Mouse (Mus musculus): ENCODE data around the gene Drd4.

- TF ChIP-seq HCFC1 (IDR thresholded peaks at IDR 0.05; ENCODE audit: low read depth, low read length) (no peak), CTCF (conservative IDR thresholded peaks at IDR 0.05 in 1 of 2, IDR thresholded peaks at IDR 0.05 in 1 of 2; ENCODE audit: low read depth in 2 of 2, low read length in 2 of 2) (no peak), CHD1 (IDR thresholded peaks at IDR 0.05; ENCODE audit: low read depth, low read length) (no peak), POLR2A (IDR thresholded peaks at IDR 0.05; ENCODE audit: low read depth, low read length) (no peak)
Measured at GRCm38 (mm10) chr7:141263640-141264039, 28.2 kb upstream of the Drd4 start.
